Comparison of ENCODE assay signal across 9 mouse cellular contexts in the genomic region with DNA sequence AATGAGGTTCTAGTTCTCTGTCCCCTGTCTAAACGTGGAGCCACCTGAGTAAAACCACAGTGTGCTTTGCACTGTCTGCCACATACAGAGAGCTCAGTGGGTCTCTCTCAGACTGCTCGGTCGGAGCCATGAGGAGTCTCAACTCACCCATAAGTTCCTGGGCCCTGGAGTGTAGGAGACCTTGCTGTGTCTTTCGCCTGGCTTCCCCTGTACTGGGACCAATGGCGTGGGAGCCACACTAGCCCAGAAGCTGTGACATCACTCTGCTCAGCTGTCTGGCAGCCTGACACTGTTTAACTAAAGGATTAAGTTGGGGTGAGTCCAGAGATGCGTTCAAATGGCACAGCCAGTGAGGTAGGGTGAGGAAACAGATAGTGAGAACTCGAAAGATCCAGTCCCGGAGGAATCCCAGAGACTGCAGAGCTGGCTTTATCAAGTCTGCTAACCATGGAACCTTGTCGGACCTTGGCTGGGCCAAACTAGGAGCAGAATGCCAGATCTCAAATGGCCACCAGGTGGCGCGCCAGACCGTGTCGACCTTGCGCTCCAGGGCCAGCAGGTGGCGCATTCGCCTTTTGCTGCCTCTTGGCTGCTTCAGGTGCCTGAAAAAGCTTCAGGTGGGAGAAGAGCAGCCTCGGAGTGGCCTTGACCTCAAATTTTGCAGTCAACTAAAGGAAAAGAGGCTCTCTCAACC. TPM values are rescaled to one million over a fixed set of nuclear protein-coding genes. Genes with fewer than 3 reads are reported as not detected.
DNase-seq lines count a peak whose midpoint lies in the region; ATAC-seq and TF ChIP-seq lines count a peak whose summit lies in the region.
"Had no signal": no experiment of that assay in that cellular context is flagged by ENCODE, and none has a peak within 500 bp of the region (broad histone marks: within the 10 kb centered on the region; RNA-seq: fewer than 3 reads in every experiment).

No protein-coding gene starts in this region.

- TF ChIP-seq CTCF in MEL (IDR thresholded peaks at IDR 0.05 in 2 of 3, conservative IDR thresholded peaks at IDR 0.05 in 1 of 3; ENCODE audit: control insufficient read depth in 1 of 3, insufficient read depth in 1 of 3, low read depth in 2 of 3, low read length in 3 of 3, poor library complexity in 1 of 3, severe bottlenecking in 1 of 3): peak in 2 of 3 experiments; percentile 100
- peak; percentile 100 for TF ChIP-seq CTCF in cerebellum, adult 2 months (IDR thresholded peaks at IDR 0.05; ENCODE audit: borderline replicate concordance, insufficient read depth, low read depth, low read length)

- TF ChIP-seq EP300 in MEL (IDR thresholded peaks at IDR 0.05; ENCODE audit: low read depth in 1 of 2, low read length in 2 of 2): no peak

- no peaks in the 10 kb centered on the region for H3K36me3 ChIP-seq in MEL (ENCODE audit: control insufficient read depth in 1 of 2, insufficient read depth in 2 of 2, low read length in 2 of 2)
- H3K36me3 ChIP-seq in hindbrain, embryonic 12.5 days: no peaks in the 10 kb centered on the region
- H3K36me3 ChIP-seq: limb, embryonic 13.5 days had no signal

- no peak overlapping the region for H3K4me2 ChIP-seq in hindbrain, embryonic 12.5 days (replicated peaks)
- H3K4me2 ChIP-seq: limb, embryonic 13.5 days had no signal

- TF ChIP-seq POLR2A in MEL (IDR thresholded peaks at IDR 0.05; ENCODE audit: control insufficient read depth in 1 of 2, insufficient read depth in 1 of 2, low read depth in 1 of 2, low read length in 2 of 2, poor library complexity in 1 of 2): no peak
- TF ChIP-seq POLR2A in cerebellum, adult 2 months (IDR thresholded peaks at IDR 0.05; ENCODE audit: borderline replicate concordance, insufficient read depth, low read length): no peak

- DNase-seq in MEL (ENCODE audit: low read depth, low spot score): peak; percentile 88
- DNase-seq in cerebellum, adult 2 months: peak; percentile 69 to 86
- DNase-seq in layer of hippocampus, adult 9-11 months: peak; percentile 44
- peak; percentile 88 for DNase-seq in lung, postnatal 14 days
- peak; percentile 86 for DNase-seq in ovary, postnatal 36 days (ENCODE audit: low spot score)
- peak; percentile 56 to 87 for DNase-seq in thymus, postnatal 10 days (ENCODE audit: low spot score in 2 of 2)

- no peak overlapping the region for H3K27ac ChIP-seq in MEL (ENCODE audit: control insufficient read depth, low read depth, low read length)
- H3K27ac ChIP-seq in cerebellum, adult 2 months (ENCODE audit: insufficient read depth, low read length): no peak overlapping the region
- no peak overlapping the region for H3K27ac ChIP-seq in hindbrain, embryonic 12.5 days
- H3K27ac ChIP-seq: limb, embryonic 13.5 days had no signal

- H3K9ac ChIP-seq in MEL (ENCODE audit: control insufficient read depth, low read depth, low read length, poor library complexity, severe bottlenecking): no peak overlapping the region
- no peak overlapping the region for H3K9ac ChIP-seq in hindbrain, embryonic 12.5 days
- H3K9ac ChIP-seq: limb, embryonic 13.5 days had no signal

- H3K4me3 ChIP-seq in MEL (ENCODE audit: control insufficient read depth in 1 of 2, insufficient read depth in 1 of 2, low read depth in 2 of 2, low read length in 2 of 2): 0 out of 4 replicates have a peak overlapping the region, but pooled peaks of 1 of the 2 experiments have one; percentile 7
- H3K4me3 ChIP-seq in cerebellum, adult 2 months (replicated peaks; ENCODE audit: insufficient read depth, low read depth, low read length): no peak overlapping the region
- no peak overlapping the region for H3K4me3 ChIP-seq in hindbrain, embryonic 12.5 days
- H3K4me3 ChIP-seq: limb, embryonic 13.5 days had no signal

- peak; percentile 89 for ATAC-seq in frontal cortex, adult (ENCODE audit: low TSS enrichment)
- peak; percentile 46; the same call in 1 of the 2 replicates for ATAC-seq in hindbrain, embryonic 12.5 days (ENCODE audit: low FRiP score)

- H3K27me3 ChIP-seq in MEL (ENCODE audit: control insufficient read depth in 1 of 2, insufficient read depth in 2 of 2, low read length in 2 of 2): no peaks in the 10 kb centered on the region; a peak in 1 of 4 replicates
- H3K27me3 ChIP-seq in cerebellum, adult 2 months (ENCODE audit: control insufficient read depth, insufficient read depth, low read length): no peaks in the 10 kb centered on the region
- peaks cover 5% of the 10 kb centered on the region for H3K27me3 ChIP-seq in hindbrain, embryonic 12.5 days

- no peaks in the 10 kb centered on the region for H3K4me1 ChIP-seq in MEL (ENCODE audit: control insufficient read depth in 1 of 2, insufficient read depth in 2 of 2, low read length in 2 of 2)
- no peaks in the 10 kb centered on the region for H3K4me1 ChIP-seq in cerebellum, adult 2 months (ENCODE audit: control insufficient read depth, insufficient read depth, low read length)
- H3K4me1 ChIP-seq in hindbrain, embryonic 12.5 days: no peaks in the 10 kb centered on the region
- H3K4me1 ChIP-seq: limb, embryonic 13.5 days had no signal

- no peaks in the 10 kb centered on the region for H3K79me2 ChIP-seq in MEL (ENCODE audit: control insufficient read depth, insufficient read depth, low read length, poor library complexity)

- 19% methylated on average over 17 of the region's 17 CpGs for WGBS in cerebellum, adult 2 months
- WGBS in hindbrain, embryonic 12.5 days: 25% methylated on average over 17 of the region's 17 CpGs

- no peaks in the 10 kb centered on the region for H3K9me3 ChIP-seq in MEL (replicated peaks; ENCODE audit: insufficient read depth, low read length)
- no peaks in the 10 kb centered on the region for H3K9me3 ChIP-seq in hindbrain, embryonic 12.5 days (replicated peaks)
- H3K9me3 ChIP-seq: limb, embryonic 13.5 days had no signal

- peak; percentile 100 for TF ChIP-seq RAD21 in MEL (IDR thresholded peaks at IDR 0.05; ENCODE audit: low read depth, low read length)

TF ChIP-seq in MEL, 35 proteins besides CTCF, POLR2A, EP300 and RAD21 (continues in another document):
- TF ChIP-seq MXI1 (IDR thresholded peaks at IDR 0.05; ENCODE audit: low read depth, low read length) (peak; percentile 19; the same call in 1 of the 2 replicates), ZNF384 (IDR thresholded peaks at IDR 0.05; ENCODE audit: low read depth, low read length) (peak; percentile 50; the same call in 1 of the 2 replicates), POLR2AphosphoS2 (IDR thresholded peaks at IDR 0.05; ENCODE audit: low read length) (no peak), ZC3H11A (IDR thresholded peaks at IDR 0.05; ENCODE audit: low read depth, low read length) (peak; percentile 100), USF2 (IDR thresholded peaks at IDR 0.05; ENCODE audit: borderline replicate concordance in 1 of 2, insufficient read depth in 1 of 2, low read depth in 1 of 2, low read length in 2 of 2) (no peak), CHD2 (IDR thresholded peaks at IDR 0.05; ENCODE audit: low read length) (no peak), UBTF (IDR thresholded peaks at IDR 0.05; ENCODE audit: borderline replicate concordance, insufficient read depth, low read depth, low read length) (no peak), MEF2A (IDR thresholded peaks at IDR 0.05; ENCODE audit: extremely low read depth, insufficient replicate concordance, low read depth, low read length, poor library complexity, severe bottlenecking) (no peak), USF1 (IDR thresholded peaks at IDR 0.05; ENCODE audit: low read depth, low read length) (no peak), CHD1 (IDR thresholded peaks at IDR 0.05; ENCODE audit: low read depth, low read length) (no peak), ELF1 (IDR thresholded peaks at IDR 0.05; ENCODE audit: low read depth, low read length) (no peak), HCFC1 (IDR thresholded peaks at IDR 0.05; ENCODE audit: low read depth, low read length) (0 out of 2 replicates have a peak, but pooled peaks have one; percentile 39), MAZ (IDR thresholded peaks at IDR 0.05; ENCODE audit: low read depth, low read length) (peak; percentile 29; the same call in 1 of the 2 replicates), MAX (IDR thresholded peaks at IDR 0.05; ENCODE audit: low read length) (no peak), RCOR1 (IDR thresholded peaks at IDR 0.05; ENCODE audit: low read depth, low read length) (no peak), JUND (IDR thresholded peaks at IDR 0.05; ENCODE audit: low read depth, low read length) (peak; percentile 67; the same call in 1 of the 2 replicates), ZMIZ1 (IDR thresholded peaks at IDR 0.05; ENCODE audit: low read depth, low read length) (no peak), KAT2A (conservative IDR thresholded peaks at IDR 0.05; ENCODE audit: low read depth, low read length) (no peak), MYC (IDR thresholded peaks at IDR 0.05; ENCODE audit: low read depth, low read length) (no peak), SIN3A (IDR thresholded peaks at IDR 0.05; ENCODE audit: low read length) (peak; percentile 65; the same call in 1 of the 2 replicates), MAFK (IDR thresholded peaks at IDR 0.05; ENCODE audit: borderline replicate concordance, low read depth, low read length) (no peak), GABPA (IDR thresholded peaks at IDR 0.05; ENCODE audit: low read depth, low read length) (no peak), SMC3 (IDR thresholded peaks at IDR 0.05; ENCODE audit: low read depth, low read length) (peak; percentile 100), GATA1 (IDR thresholded peaks at IDR 0.05; ENCODE audit: low read depth, low read length) (0 out of 2 replicates have a peak, but pooled peaks have one; percentile 12), BHLHE40 (IDR thresholded peaks at IDR 0.05; ENCODE audit: borderline replicate concordance, low read depth, low read length) (no peak), ZKSCAN1 (IDR thresholded peaks at IDR 0.05; ENCODE audit: low read depth, low read length) (no peak), POLR2AphosphoS5 (IDR thresholded peaks at IDR 0.05; ENCODE audit: borderline replicate concordance, low read depth, low read length) (no peak), NELFE (IDR thresholded peaks at IDR 0.05; ENCODE audit: low read depth, low read length) (no peak)

RNA-seq across cellular contexts. Expression of a gene that starts 20.3 kb away (rescaled TPM):
- total RNA-seq in MEL (2012; rRNA removed): not detected in 2 replicates
- not detected for polyA plus RNA-seq in MEL (2012; ENCODE audit: insufficient read depth in 1 of 2, insufficient read length in 2 of 2, low read depth in 1 of 2, low replicate concordance in 2 of 2, missing spikeins in 1 of 2)
- 0.03 TPM in 1 of 2 replicates, not detected in the other for polyA plus RNA-seq in cerebellum, adult 2 months (2012; rRNA removed)
- polyA plus RNA-seq in hindbrain, embryonic 12.5 days (2016; fragmentation: Nextera tagmentation; extraction: Ambion mirVana): not detected in 2 replicates

RNA-seq across cellular contexts. Expression of a gene that starts 21.4 kb away (rescaled TPM):
- total RNA-seq in MEL (2012; rRNA removed): 1.0 and 1.5 TPM in 2 replicates
- polyA plus RNA-seq in MEL (2012; ENCODE audit: insufficient read depth in 1 of 2, insufficient read length in 2 of 2, low read depth in 1 of 2, low replicate concordance in 2 of 2, missing spikeins in 1 of 2): 1 to 10 TPM in 1 of 2 experiments, not detected in 1; 4.2 TPM
- 5.1 and 5.2 TPM in 2 replicates for polyA plus RNA-seq in cerebellum, adult 2 months (2012; rRNA removed)
- polyA plus RNA-seq in hindbrain, embryonic 12.5 days (2016; fragmentation: Nextera tagmentation; extraction: Ambion mirVana): 17.5 and 17.9 TPM in 2 replicates
